Mouse (Mus musculus) forebrain, embryonic 10.5 days (tissue): Measurements from ENCODE around the gene Chil4. TPM values are rescaled to one million over a fixed set of nuclear protein-coding genes. Genes with fewer than 3 reads are reported as not detected.
"Not testable (repeated sequence)": the region's sequence is repeated elsewhere in the genome, so short reads cannot be mapped to it uniquely, and the experiment has no call there.

Source experiments
- DNase-seq: peaks from one replicate; pipeline ENCODE4 v3.0.0-alpha.2; 2017; ENCODE audit warnings: low spot score; ENCODE audit errors: extremely low spot score
- H3K27ac ChIP-seq: fragments of 300-500 bp; sonication (generic); 2 replicates; pipeline ENCODE4 v1.5.1; 2016; ENCODE audit warnings: mild to moderate bottlenecking
- H3K27me3 ChIP-seq: fragments of 300-500 bp; sonication (generic); 2 replicates; pipeline ENCODE4 v1.6.1; 2016; ENCODE audit warnings: mild to moderate bottlenecking; ENCODE audit not compliant: poor library complexity, severe bottlenecking
- H3K36me3 ChIP-seq: fragments of 300-500 bp; sonication (generic); replicated peaks from 2 replicates; pipeline ENCODE4 v1.6.1; 2016; ENCODE audit warnings: mild to moderate bottlenecking, moderate library complexity
- H3K4me1 ChIP-seq: fragments of 300-500 bp; sonication (generic); 2 replicates; pipeline ENCODE4 v1.6.1; 2016
- H3K4me3 ChIP-seq: fragments of 300-500 bp; sonication (generic); 2 replicates; pipeline ENCODE4 v1.5.1; 2016; ENCODE audit warnings: mild to moderate bottlenecking, moderate library complexity
- H3K9me3 ChIP-seq: fragments of 300-500 bp; sonication (generic); 2 replicates; pipeline ENCODE4 v1.6.1; 2016; ENCODE audit warnings: mild to moderate bottlenecking, moderate library complexity
- WGBS: fragments of 180-500 bp; shearing (Covaris S2); methylation state at CpG from one replicate; pipeline ENCODE4 v1.1.7; 2016; 5-methylcytosine and 5-hydroxymethylcytosine counted together
- polyA plus RNA-seq: library from polyadenylated mRNA; unstranded; fragments of >200 nt; fragmentation: Nextera tagmentation; extraction: Ambion mirVana; gene quantifications from 2 replicates; pipeline ENCODE4 v1.2.1, GENCODE M21; 2016

The Chil4 gene
- polyA plus RNA-seq, 1 experiment from 2014 or later: not detected

DNA sequence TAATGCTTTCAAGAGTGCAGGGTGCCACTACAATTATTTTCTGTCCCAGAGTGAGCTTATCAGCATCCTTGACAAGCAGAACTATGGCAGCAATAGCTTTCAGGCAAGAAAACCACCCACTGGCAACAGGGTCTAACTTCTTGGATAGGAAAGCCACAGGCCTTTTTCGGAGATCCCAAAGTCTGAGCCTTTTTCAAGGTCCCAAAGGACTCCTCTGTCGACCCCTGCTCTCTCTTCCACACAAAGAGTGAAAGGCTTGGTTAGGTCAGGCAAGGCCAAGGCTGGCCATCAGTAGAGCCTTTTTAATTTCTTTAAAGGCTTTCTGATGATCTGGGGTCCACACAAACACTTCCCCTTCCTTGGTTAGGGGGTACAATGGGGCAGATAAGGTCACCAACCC is 22.1 kb downstream of the Chil4 start:
- H3K9me3 ChIP-seq: peaks cover 20% of the 10 kb centered on the region
- H3K36me3 ChIP-seq, H3K4me3 ChIP-seq, H3K4me1 ChIP-seq, DNase-seq, H3K27me3 ChIP-seq, H3K27ac ChIP-seq: not testable (repeated sequence)
- WGBS: 82% methylated on average over 2 of the region's 2 CpGs

DNA sequence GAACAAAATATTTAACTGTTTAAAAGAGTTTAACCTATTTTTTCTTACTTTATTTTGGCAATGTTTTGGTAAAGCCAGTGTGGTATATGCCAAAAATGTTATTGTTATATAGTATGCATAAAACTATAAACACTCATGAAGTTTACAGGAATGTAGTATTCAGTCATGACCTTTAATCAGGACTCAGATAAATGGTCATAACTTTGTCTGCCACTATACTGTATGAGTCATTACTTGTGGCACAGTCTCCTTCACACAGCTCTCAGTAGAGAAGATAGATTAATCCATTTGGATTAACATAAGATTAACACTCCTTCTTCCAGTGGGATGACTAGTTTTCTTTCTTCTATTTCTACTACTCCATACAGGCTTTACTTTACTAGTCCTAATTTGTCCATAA is 23.0 kb downstream of the Chil4 start:
- Histone ChIP-seq H3K9me3 (peaks cover 20% of the 10 kb centered on the region), H3K27ac (no peak overlapping the region), H3K4me3 (no peak overlapping the region), H3K27me3 (no peaks in the 10 kb centered on the region), H3K36me3 (no peaks in the 10 kb centered on the region), H3K4me1 (no peaks in the 10 kb centered on the region)
- DNase-seq: no peak

DNA sequence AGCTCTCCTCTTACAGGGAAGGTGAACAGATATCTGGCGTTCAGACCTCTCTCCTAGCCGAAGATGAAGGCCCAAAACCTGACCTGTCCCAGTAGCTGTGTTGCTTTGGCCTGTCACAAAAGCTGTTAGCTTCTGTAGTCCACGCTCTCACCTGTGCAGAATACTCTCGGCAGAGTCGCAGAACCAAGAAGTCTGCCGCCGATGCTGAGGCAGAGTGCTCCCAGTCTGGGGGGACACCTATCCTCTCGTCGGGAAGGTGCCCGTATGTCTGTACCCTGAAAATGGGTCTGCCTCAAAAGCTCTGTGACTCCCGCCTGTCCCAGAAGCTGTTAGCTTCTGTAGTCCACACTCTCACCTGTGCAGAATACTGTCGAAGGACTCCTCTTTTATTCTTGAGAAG is 23.8 kb downstream of the Chil4 start:
- Histone ChIP-seq H3K9me3 (peaks cover 21% of the 10 kb centered on the region), H3K36me3 (no peaks in the 10 kb centered on the region), H3K4me3 (no peak overlapping the region), H3K4me1 (no peaks in the 10 kb centered on the region), H3K27me3 (no peaks in the 10 kb centered on the region), H3K27ac (no peak overlapping the region)
- WGBS: 92% methylated on average over 12 of the region's 12 CpGs
- no peak for DNase-seq

DNA sequence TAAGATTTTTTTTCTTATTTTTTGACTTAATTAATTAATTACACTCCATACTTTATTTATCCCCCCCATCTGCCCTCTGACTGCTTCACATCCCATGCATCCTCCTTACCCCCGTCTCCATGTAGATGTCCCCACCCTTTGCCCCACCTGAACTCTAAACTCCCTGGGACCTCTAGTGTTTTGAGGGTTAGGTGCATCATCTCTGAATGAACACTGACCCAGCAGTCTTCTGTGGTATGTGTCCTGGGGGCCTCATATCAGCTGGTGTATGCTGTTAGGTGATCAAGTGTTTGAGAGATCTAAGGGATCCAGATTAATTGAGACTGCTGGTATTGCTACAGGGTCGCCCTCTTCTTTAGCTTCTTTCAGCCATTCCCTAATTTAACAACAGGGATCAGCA is 31.3 kb downstream of the Chil4 start:
- no peak overlapping the region for H3K27ac ChIP-seq
- H3K9me3 ChIP-seq: peaks cover 42% of the 10 kb centered on the region
- H3K27me3 ChIP-seq: no peaks in the 10 kb centered on the region
- no peaks in the 10 kb centered on the region for H3K36me3 ChIP-seq
- 83% methylated on average over 2 of the region's 2 CpGs for WGBS
- H3K4me1 ChIP-seq: no peaks in the 10 kb centered on the region
- no peak for DNase-seq
- H3K4me3 ChIP-seq: no peak overlapping the region

DNA sequence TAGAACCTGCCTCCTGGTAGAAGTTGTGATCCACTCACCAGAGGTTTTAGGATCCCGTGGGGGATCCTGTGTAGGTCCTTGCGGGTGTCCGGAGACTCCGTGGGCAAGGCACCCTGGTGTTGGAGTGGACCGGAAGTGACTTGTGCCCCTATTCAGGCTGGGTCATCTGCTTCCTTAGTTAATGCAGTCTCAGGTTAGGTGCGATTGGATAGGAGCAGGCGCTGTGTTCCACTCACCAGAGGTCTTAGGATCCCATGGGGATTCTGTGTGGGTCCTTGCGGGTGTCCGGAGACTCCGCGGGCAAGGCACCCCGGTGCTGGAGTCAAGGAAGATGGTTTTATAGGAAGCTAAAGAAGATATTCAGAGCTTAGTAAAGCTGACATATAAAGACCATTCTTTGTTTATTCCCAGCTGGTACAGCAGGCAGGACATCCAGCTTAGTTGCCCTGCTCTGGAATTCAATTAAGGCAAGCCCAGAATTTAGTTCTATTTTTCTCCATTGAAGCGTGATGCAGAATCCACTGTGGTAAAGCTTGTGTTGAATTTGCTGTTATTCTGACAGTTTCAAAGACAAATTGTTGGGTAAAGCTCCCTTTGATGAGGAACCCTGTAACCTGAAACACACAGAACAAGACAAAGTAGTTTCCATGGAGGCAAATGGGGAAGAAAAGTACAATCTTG is 41.7 kb downstream of the Chil4 start:
- Histone ChIP-seq H3K36me3 (no peaks in the 10 kb centered on the region), H3K27ac (peak overlapping the region; percentile 75), H3K4me3 (no peak overlapping the region), H3K4me1 (peaks cover 14% of the 10 kb centered on the region), H3K9me3 (peaks cover 15% of the 10 kb centered on the region), H3K27me3 (no peaks in the 10 kb centered on the region)
- DNase-seq: no peak
- 78% methylated on average over 13 of the region's 13 CpGs for WGBS

DNA sequence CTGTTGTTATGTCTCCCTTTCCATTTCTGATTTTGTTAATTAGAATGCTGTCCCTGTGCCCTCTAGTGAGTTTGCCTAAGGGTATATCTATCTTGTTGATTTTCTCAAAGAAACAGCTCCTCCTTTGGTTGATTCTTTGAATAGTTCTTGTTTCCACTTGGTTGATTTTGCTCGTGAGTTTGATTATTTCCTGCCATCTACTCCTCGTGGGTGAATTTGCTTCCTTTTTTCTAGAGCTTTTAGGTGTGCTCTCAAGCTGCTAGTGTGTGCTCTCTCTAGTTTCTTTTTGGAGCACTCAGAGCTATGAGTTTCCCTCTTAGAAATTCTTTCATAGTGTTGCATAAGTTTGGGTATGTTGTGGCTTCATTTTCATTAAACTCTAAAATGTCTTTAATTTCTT is 44.3 kb downstream of the Chil4 start:
- peaks cover 25% of the 10 kb centered on the region for H3K4me1 ChIP-seq
- WGBS: 65% methylated on average over 2 of the region's 2 CpGs
- DNase-seq, H3K36me3 ChIP-seq, H3K27me3 ChIP-seq, H3K4me3 ChIP-seq, H3K27ac ChIP-seq: not testable (repeated sequence)
- H3K9me3 ChIP-seq: peaks cover 21% of the 10 kb centered on the region

DNA sequence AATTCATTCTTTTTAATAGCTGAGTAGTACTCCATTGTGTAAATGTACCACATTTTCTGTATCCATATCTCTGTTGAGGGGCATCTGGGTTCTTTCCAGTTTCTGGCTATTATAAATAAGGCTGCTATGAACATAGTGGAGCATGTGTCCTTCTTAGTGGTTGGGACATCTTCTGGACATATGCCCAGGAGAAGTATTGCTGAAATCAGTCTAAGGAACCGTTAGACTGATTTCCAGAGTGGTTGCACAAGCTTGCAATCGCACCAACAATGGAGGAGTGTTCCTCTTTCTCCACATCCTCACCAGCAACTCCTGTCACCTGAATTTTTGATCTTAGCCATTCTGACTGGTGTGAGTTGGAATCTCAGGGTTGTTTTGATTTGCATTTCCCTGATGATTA is 46.8 kb downstream of the Chil4 start:
- not testable (repeated sequence) for H3K4me3 ChIP-seq, DNase-seq, H3K27ac ChIP-seq, H3K36me3 ChIP-seq, H3K27me3 ChIP-seq
- peaks cover 14% of the 10 kb centered on the region for H3K9me3 ChIP-seq
- peaks cover 14% of the 10 kb centered on the region for H3K4me1 ChIP-seq
- 84% methylated on average over 2 of the region's 2 CpGs for WGBS

DNA sequence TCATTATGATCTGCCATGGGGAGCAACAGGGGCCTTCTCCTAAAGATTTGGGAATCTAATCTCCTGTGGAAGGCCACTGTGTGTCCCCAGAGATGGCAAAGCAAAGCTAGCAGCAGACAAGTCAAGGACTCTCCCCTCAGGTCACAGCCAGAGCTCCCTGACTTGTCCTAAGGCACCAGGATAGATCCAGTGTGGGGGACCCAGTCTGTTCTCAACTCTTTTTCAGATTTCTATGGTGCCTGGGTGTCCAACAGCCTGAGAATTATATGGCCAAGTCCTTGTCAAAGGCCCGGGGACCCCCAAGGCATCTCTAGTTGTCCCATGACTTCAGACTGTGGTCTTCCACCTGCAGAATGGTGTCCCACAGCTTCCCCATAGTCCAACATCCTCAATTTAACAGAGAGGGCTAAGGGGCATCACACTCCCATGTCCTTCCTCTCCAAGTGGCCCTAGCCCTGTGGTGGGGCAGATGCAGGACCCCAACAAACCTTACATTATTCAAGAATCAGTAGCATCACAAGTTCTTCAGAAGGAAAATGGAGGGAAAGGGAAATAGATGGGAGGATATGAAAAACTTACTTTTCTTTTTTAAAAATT is 48.1 kb downstream of the Chil4 start:
- H3K27ac ChIP-seq: peak overlapping the region; percentile 74
- peak; percentile 33 for DNase-seq
- H3K36me3 ChIP-seq: no peaks in the 10 kb centered on the region
- 74% methylated on average over 1 of the region's 1 CpGs for WGBS
- no peak overlapping the region for H3K4me3 ChIP-seq
- H3K27me3 ChIP-seq: no peaks in the 10 kb centered on the region
- peaks cover 9% of the 10 kb centered on the region; the same call in 1 of the 2 replicates for H3K9me3 ChIP-seq
- H3K4me1 ChIP-seq: peaks cover 11% of the 10 kb centered on the region

DNA sequence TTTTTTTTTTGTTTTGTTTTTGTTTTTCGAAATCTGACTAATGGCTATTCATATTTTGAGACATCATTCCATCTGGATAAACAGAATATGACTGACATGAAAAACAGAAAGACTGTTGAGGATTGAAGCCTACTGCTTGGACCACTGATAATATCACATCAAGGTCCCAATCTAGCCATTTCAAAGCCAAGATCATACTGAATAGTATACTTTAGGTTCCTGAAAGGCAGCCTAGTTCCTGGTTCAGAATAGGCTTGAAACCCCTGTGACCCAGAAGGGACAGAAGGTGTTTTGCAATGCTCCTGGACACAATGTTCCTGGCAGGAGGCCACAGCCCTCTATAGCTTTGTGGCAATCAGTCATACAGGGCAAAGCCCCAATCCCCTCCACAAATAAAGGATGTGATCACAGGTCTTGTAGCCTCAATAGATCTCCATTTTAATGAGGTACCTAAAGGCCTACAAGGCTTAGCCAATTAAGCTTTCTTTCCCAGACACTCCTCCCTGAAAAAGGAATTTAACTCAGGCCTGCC is 48.7 kb downstream of the Chil4 start:
- peak; percentile 45 for DNase-seq
- no peaks in the 10 kb centered on the region for H3K36me3 ChIP-seq
- peak overlapping the region; percentile 74; the same call in 1 of the 2 replicates for H3K27ac ChIP-seq
- WGBS: 67% methylated on average over 1 of the region's 1 CpGs
- no peak overlapping the region for H3K4me3 ChIP-seq
- peaks cover 11% of the 10 kb centered on the region for H3K4me1 ChIP-seq
- H3K9me3 ChIP-seq: peaks cover 9% of the 10 kb centered on the region; the same call in 1 of the 2 replicates
- no peaks in the 10 kb centered on the region for H3K27me3 ChIP-seq

DNA sequence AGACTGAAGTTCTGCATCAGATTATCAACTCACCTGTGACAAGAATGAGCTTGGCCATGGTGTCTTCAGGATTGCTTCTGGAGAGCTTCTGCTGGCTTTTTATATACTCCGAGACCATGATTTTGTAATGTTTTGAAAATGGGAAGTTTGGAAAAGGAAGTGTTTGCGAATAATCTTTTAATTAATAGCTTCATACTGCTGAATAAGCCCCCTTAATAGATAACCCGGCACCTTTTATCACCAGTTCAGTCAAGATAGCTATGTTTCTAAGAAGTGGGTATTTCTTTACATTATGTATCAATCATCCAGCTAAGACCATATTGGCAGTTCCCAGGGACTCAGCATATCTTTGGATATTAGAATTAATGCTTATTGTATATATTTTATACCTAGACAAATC is 51.8 kb downstream of the Chil4 start, which contains the start of gene Chil3:
TSS of gene Chil3 (minus strand) at position 101 of the 400 bp plus-strand sequence.
- 84% methylated on average over 3 of the region's 3 CpGs for WGBS
- no peaks in the 10 kb centered on the region for H3K27me3 ChIP-seq
- H3K9me3 ChIP-seq: peaks cover 7% of the 10 kb centered on the region; the same call in 1 of the 2 replicates
- no peak within 1 kb of the TSS for H3K27ac ChIP-seq
- H3K4me1 ChIP-seq: peaks cover 11% of the 10 kb centered on the region
- no peak for DNase-seq
- H3K4me3 ChIP-seq: no peak within 1 kb of the TSS
- no peaks in the 10 kb centered on the region for H3K36me3 ChIP-seq

DNA sequence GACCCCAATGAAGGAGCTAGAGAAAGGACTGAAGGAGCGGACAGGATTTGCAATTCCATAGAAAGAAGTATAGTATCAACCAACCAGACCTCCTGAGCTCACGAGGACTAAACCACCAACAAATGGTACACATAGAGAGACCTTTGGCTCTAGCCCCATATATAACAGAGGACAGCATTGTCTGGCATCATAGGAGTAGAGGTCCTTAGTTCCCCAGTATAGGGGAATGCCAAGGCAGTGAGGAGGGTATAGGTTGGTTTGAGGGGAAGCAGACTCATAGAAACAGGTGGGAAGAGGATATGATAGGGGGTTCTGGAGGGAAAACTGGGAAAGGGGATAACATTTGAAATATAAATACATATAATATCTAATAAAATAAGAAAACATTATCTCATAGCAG is 64.9 kb downstream of the Chil4 start:
- WGBS: 85% methylated on average over 2 of the region's 2 CpGs
- H3K36me3 ChIP-seq: no peaks in the 10 kb centered on the region
- no peak overlapping the region for H3K4me3 ChIP-seq
- H3K4me1 ChIP-seq: peaks cover 11% of the 10 kb centered on the region
- no peak overlapping the region for H3K27ac ChIP-seq
- H3K27me3 ChIP-seq: no peaks in the 10 kb centered on the region
- DNase-seq: no peak
- H3K9me3 ChIP-seq: no peaks in the 10 kb centered on the region
